Mouse (Mus musculus) E14TG2a.4 (cell line): Measurements from ENCODE around the gene Rcor2.

Experiments used
- CTCF ChIP-seq: conservative IDR thresholded peaks from 2 replicates; pipeline ENCODE4 v1.5.1; 2014; ENCODE audit warnings: low read length
- NANOG ChIP-seq: IDR thresholded peaks from 2 replicates; pipeline ENCODE4 v1.6.1; 2014; ENCODE audit warnings: borderline replicate concordance, low read length, mixed read lengths

DNA sequence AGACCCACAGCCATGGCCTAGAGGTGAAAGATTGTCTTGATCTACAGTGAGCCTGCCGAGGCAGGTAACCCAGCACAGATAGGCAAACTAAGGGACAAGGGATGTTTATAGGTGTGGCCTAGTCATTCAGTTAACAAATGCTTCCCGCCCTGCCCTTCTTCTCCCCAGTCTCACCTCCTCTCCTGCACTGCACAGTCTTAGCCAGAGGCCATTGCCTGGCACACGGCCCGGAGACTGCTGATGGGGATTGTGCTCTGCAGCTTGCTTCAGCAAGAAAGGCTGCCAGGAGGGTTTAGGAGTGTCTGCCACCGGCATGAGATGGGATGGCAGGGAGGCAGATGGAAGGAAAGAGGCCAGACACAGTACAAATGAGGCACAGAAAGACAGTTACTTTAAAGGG is 9.2 kb upstream of the Rcor2 start:
- TF ChIP-seq CTCF (no peak), NANOG (no peak)
